Mouse (Mus musculus) lung, postnatal 0 days (tissue): Measurements from ENCODE around the gene Gm38394. TPM values are rescaled to one million over a fixed set of nuclear protein-coding genes. Genes with fewer than 3 reads are reported as not detected.
"Not testable (repeated sequence)": the region's sequence is repeated elsewhere in the genome, so short reads cannot be mapped to it uniquely, and the experiment has no call there.

Experiments used
- ATAC-seq: fragments of 200-750 bp; cut with Nextera tagmentation; 2 replicates; pipeline ENCODE4 v1.8.0; 2017; ENCODE audit warnings: moderate library complexity
- DNase-seq: peaks from one replicate; pipeline ENCODE4 v3.0.0-alpha.2; 2016; ENCODE audit warnings: low spot score
- H3K27ac ChIP-seq: fragments of 300-500 bp; sonication (generic); 2 replicates; pipeline ENCODE4 v1.5.1; 2014; ENCODE audit warnings: antibody characterized with exemption, mild to moderate bottlenecking, low read length, mixed read lengths
- H3K27me3 ChIP-seq: fragments of 300-500 bp; sonication (generic); replicated peaks from 2 replicates; pipeline ENCODE4 v1.6.1; 2014; ENCODE audit warnings: low read length, mixed read lengths; ENCODE audit not compliant: insufficient read depth
- H3K36me3 ChIP-seq: fragments of 300-500 bp; sonication (generic); 2 replicates; pipeline ENCODE4 v1.6.1; 2014; ENCODE audit warnings: low read length, mixed read lengths; ENCODE audit not compliant: insufficient read depth
- H3K4me1 ChIP-seq: fragments of 300-500 bp; sonication (generic); 2 replicates; pipeline ENCODE4 v1.6.1; 2014; ENCODE audit warnings: antibody characterized with exemption, low read depth, low read length, mixed read lengths; ENCODE audit not compliant: insufficient read depth
- H3K4me2 ChIP-seq: fragments of 300-500 bp; sonication (generic); replicated peaks from 2 replicates; pipeline ENCODE4 v1.6.1; 2014; ENCODE audit warnings: low read depth, mild to moderate bottlenecking, low read length, moderate library complexity, mixed read lengths
- H3K4me3 ChIP-seq: fragments of 300-500 bp; sonication (generic); 2 replicates; pipeline ENCODE4 v1.5.1; 2014; ENCODE audit warnings: low read depth, low read length
- H3K9ac ChIP-seq: fragments of 300-500 bp; sonication (generic); replicated peaks from 2 replicates; pipeline ENCODE4 v1.6.1; 2014; ENCODE audit warnings: low read depth, mild to moderate bottlenecking
- H3K9me3 ChIP-seq: fragments of 300-500 bp; sonication (generic); 2 replicates; pipeline ENCODE4 v1.6.1; 2016; ENCODE audit warnings: low read length, mixed read lengths
- CTCF ChIP-seq: IDR thresholded peaks from 2 replicates; pipeline ENCODE4 v1.5.1; 2016; ENCODE audit warnings: antibody characterized with exemption, mild to moderate bottlenecking
- EP300 ChIP-seq: IDR thresholded peaks from 2 replicates; pipeline ENCODE4 v1.6.1; 2016; ENCODE audit warnings: antibody characterized with exemption, mild to moderate bottlenecking, control low read depth
- WGBS: fragments of 180-500 bp; shearing (Covaris S2); extraction: QIAGEN DNeasy Blood & Tissue Kit; methylation state at CpG from one replicate; pipeline ENCODE4 v1.1.7; 2014; 5-methylcytosine and 5-hydroxymethylcytosine counted together
- polyA plus RNA-seq: library from polyadenylated mRNA; unstranded; fragments of >200 nt; fragmentation: Nextera tagmentation; extraction: Ambion mirVana; gene quantifications from 2 replicates; pipeline ENCODE4 v1.2.1, GENCODE M21; 2015

Gm38394 gene
- polyA plus RNA-seq, 1 experiment from 2014 or later: 3.8 TPM

DNA sequence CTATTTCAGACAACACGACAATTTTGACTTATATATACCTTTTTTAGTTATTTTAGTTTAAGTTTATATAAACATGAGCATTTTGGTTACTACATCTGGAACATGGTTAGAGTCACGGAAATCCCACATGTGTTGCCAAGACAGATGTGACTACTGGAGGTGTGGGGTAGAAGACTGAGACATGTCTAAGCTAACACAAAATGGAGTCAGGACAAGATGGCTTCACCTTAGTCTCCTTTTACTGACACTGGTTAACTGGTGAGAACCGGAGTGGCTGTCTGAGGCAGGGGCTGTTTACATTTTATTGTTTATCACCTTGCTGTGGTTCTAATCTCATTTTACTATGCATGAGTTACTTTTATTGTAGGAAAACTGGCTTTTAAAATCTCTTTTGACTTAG, 7.5 kb upstream of the Gm38394 start:
- no peak overlapping the region for H3K4me2 ChIP-seq
- no peaks in the 10 kb centered on the region for H3K9me3 ChIP-seq
- WGBS: 85% methylated on average over 3 of the region's 3 CpGs
- no peaks in the 10 kb centered on the region for H3K4me1 ChIP-seq
- no peaks in the 10 kb centered on the region for H3K27me3 ChIP-seq
- no peak overlapping the region for H3K9ac ChIP-seq
- DNase-seq: no peak
- no peaks in the 10 kb centered on the region for H3K36me3 ChIP-seq
- no peak overlapping the region for H3K4me3 ChIP-seq
- TF ChIP-seq EP300 (no peak), CTCF (no peak)
- no peak for ATAC-seq
- H3K27ac ChIP-seq: no peak overlapping the region

DNA sequence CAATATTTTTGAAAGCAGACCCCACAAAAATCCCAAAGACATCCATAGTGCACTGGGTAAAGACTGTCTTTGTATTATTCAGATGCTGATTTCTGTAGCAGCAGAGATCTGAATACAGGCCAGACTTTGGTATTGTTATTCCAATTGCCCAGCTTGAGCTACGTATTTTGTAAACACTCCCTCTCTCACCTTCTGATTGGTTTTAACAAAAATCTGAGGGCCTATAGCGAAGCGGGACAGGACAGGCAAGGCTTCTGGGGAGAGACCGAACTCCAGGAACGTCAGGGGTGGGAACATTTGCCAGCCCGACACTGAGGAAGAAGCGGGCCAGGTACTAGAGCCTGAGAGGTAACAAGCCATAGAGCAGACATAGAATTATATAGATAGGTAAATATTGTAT, 6.6 kb upstream of the Gm38394 start:
- WGBS: 58% methylated on average over 7 of the region's 7 CpGs
- no peak for ATAC-seq

DNA sequence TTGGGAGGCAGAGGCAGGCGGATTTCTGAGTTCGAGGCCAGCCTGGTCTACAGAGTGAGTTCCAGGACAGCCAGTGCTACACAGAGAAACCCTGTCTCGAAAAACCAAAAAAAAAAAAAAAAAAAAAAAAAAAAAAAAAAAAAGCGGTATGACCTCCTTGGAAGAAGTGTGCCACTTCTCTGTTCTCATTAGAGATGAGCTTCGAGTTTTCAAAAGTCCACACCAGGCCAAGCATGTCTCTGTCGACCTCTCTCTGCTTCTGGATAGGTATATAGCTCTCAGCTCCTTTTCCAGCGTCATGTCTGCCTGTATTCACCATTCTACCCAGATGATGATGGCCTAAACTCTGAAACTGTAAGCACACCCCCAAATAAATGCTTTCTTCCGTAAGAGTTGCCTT, 4.6 kb upstream of the Gm38394 start:
- H3K4me2 ChIP-seq, H3K9ac ChIP-seq, H3K9me3 ChIP-seq, ATAC-seq, H3K27ac ChIP-seq, H3K27me3 ChIP-seq, DNase-seq, H3K36me3 ChIP-seq, H3K4me3 ChIP-seq, H3K4me1 ChIP-seq: not testable (repeated sequence)
- 88% methylated on average over 5 of the region's 8 CpGs for WGBS

More for the DNA sequence above, 6.6 kb upstream of the Gm38394 start:
- no peak for DNase-seq
- Histone ChIP-seq H3K4me1 (no peaks in the 10 kb centered on the region), H3K36me3 (no peaks in the 10 kb centered on the region), H3K9ac (no peak overlapping the region), H3K4me2 (no peak overlapping the region), H3K4me3 (no peak overlapping the region), H3K9me3 (no peaks in the 10 kb centered on the region), H3K27ac (no peak overlapping the region), H3K27me3 (no peaks in the 10 kb centered on the region)
- TF ChIP-seq CTCF (no peak), EP300 (no peak)

DNA sequence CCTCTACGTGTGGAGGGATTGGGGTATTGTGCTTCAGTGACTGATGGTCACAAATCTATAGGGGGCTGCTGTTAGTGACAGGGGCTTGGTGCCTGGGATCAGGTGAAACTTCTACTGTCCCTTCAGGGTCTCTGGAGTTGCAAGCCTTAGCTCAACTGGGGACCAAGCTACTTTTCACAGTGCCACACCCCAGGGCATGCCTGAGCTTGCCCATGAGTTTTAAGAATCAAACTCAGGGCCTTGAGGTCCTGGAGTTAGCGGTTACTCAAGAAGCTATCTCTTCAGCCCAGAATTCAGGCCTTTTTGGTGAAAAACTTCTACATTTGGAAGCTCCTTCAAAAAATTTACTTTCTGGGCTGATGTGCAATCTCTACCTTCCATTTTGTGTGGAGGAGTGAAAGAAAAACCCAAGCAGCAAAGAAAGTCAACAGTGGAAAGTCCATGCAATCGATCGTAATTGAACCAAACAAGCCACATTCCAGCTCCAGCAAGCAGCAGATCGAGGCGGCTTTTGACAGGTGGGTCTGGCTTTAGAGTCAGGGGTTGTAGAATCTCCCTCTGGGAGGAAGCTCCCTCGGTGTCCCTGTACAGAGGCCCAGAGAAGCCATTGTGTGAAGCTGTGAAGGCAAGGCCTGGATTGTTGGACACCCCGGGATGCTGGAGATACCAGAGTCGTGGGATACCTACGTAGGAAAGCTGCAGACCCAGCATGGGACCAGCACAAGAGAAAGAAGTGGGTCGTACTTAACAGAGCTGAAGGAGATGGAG, 3.3 kb upstream of the Gm38394 start:
- DNase-seq: no peak
- H3K4me2 ChIP-seq: no peak overlapping the region
- H3K9ac ChIP-seq: no peak overlapping the region
- H3K36me3 ChIP-seq: no peaks in the 10 kb centered on the region
- no peak overlapping the region for H3K4me3 ChIP-seq
- ATAC-seq: no peak
- 68% methylated on average over 11 of the region's 11 CpGs for WGBS
- 0 out of 2 replicates have a peak, but pooled peaks cover 2% of the 10 kb centered on the region for H3K4me1 ChIP-seq
- H3K27me3 ChIP-seq: no peaks in the 10 kb centered on the region
- TF ChIP-seq CTCF: no peak
- TF ChIP-seq EP300: no peak
- no peaks in the 10 kb centered on the region for H3K9me3 ChIP-seq
- no peak overlapping the region for H3K27ac ChIP-seq

DNA sequence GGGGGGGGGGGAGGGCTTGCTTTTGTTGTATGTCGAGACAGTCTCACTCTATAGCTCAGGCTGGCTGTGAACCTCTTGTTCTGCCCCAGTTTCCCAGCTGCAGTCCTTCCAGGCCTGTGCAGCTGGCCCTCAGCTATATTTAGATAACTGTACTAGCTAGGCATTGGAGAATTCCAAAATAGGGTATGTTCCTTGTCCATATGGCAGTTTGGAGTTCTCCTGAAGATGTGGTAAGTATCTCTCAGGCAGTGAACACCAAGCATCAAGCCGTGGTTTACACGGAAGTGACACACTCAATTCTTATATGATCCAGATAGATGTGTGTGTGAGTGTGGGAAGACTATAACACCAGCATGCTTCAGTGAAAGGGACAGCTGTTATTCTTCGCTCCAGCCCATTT, 2.3 kb upstream of the Gm38394 start:
- Histone ChIP-seq H3K9ac (no peak overlapping the region), H3K27ac (no peak overlapping the region), H3K4me2 (no peak overlapping the region), H3K4me3 (no peak overlapping the region), H3K27me3 (no peaks in the 10 kb centered on the region), H3K4me1 (peaks cover 7% of the 10 kb centered on the region; the same call in 1 of the 2 replicates), H3K36me3 (no peaks in the 10 kb centered on the region), H3K9me3 (no peaks in the 10 kb centered on the region)
- 57% methylated on average over 4 of the region's 4 CpGs for WGBS
- ATAC-seq: peak; percentile 8
- peak; percentile 60 for DNase-seq
- TF ChIP-seq EP300: no peak
- TF ChIP-seq CTCF: no peak

DNA sequence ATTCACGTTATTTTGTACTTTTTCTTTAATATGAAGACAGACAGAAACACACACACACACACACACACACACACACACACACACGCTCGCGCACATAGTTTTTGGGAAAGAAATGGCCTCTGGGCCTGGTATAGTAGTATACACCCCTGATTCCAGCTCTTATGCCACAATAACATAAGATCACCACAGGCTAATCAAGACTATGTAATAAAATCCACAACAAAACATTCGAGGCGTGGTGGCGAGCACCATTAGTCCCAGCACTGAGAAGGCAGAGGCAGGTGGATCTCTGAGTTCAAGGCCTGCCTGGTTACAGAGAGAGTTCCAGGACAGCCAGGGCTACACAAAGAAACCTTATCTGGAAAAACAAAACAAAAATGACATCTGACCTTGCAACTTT, 1.8 kb upstream of the Gm38394 start:
- Histone ChIP-seq H3K4me2 (no peak overlapping the region), H3K4me1 (peaks cover 7% of the 10 kb centered on the region; the same call in 1 of the 2 replicates), H3K27ac (no peak overlapping the region), H3K9ac (no peak overlapping the region), H3K9me3 (no peaks in the 10 kb centered on the region), H3K36me3 (no peaks in the 10 kb centered on the region), H3K4me3 (no peak overlapping the region), H3K27me3 (no peaks in the 10 kb centered on the region)
- no peak for ATAC-seq
- TF ChIP-seq EP300 (no peak), CTCF (no peak)
- no peak for DNase-seq
- WGBS: 95% methylated on average over 7 of the region's 7 CpGs
